Mouse (Mus musculus): ENCODE measurements around the gene Gjd3.
"Not testable (repeated sequence)": the region's sequence is repeated elsewhere in the genome, so short reads cannot be mapped to it uniquely, and the experiment has no call there.

The Gjd3 gene

DNA sequence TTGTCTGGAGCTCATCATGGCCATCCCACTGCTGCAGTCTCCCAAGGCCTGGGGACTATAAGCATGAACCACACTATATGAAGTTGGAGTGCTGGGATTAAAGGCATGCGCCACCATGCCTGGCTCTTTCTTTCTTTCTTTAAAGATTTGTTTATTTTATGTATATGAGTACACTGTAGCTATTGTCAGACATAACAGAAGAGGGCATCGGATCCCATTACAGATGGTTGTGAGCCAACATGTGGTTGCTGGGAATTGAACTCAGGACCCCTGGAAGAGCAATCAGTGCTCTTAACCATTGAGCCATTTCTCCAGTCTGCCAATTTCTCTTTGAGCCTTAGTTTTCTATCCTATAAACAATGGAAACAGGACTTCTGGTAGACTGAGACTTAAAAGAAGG, 49.0 kb downstream of the Gjd3 start:
- in situ Hi-C loops (cut with MseI, MboI): not testable (repeated sequence)

GRCm38 (mm10) chr11:98933151-98933550, 49.7 kb downstream of the Gjd3 start:
- in situ Hi-C loops (cut with MseI, MboI): no loop called here

DNA sequence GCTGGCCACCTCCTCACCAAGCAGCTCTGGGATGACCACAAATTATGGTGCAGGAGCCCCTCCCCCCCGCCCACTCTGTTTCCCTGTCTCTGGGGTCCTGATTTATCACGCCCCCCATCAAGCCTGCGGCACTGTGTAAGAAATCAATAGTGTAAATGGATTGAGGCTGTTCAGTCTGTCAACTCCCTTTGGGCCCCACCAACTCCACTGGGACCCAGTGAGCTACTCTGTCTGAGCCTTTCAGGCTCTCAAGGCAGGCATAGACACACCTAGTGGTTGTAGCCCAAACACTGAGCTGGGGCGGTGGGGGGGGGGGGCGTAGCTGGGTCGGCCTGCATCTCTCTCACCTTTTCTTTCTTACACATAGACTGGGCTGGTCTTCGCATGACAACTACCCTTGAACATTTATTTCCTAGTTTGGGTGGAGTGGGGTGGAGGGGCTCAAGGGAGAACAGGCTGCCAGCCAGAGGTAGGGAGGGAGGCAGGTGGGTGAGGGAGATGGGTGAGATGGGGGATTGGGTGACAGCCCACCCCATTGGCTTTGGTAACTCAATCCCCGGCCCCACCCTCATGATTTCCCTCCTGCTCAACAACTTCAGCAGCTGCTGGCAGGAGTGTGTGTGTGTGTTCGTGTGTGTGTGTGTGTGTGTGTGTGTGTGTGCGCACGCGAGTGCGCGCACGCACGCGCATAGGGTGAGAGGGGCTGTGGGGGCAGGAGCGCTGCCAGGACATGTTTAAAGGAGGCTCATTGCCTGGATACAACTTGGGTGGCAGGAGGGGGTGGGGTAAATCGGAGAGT, 50.3 kb downstream of the Gjd3 start:
- in situ Hi-C loops (cut with MseI, MboI): no loop called here

Data from mouse trophoblast stem cell (cell line).